Mouse (Mus musculus) MEL (cell line): ENCODE measurements at regions not wholly inside any gene's neighbourhood (a gene's known extent, or its start where the extent isn't known, plus 50 kb on each side); places are given as distances from the start of the nearest gene placed in this dataset.

Experiments used
- DNase-seq: peaks from one replicate; pipeline ENCODE4 v3.0.0; 2011; ENCODE audit warnings: low read depth, low spot score
- H3K27ac ChIP-seq: 2 replicates; pipeline ENCODE4 v1.5.1; 2012; ENCODE audit warnings: low read depth, mild to moderate bottlenecking, control low read depth, low read length, moderate library complexity; ENCODE audit not compliant: control insufficient read depth
- H3K27me3 ChIP-seq, 2 experiments: fragments of 150-350 bp in 1 of 2; sonication (generic) in 1 of 2; 2 replicates each; pipeline ENCODE4 v1.6.1; 2012; ENCODE audit warnings: low read length in 2 of 2, mild to moderate bottlenecking in 2 of 2, improper control_type of control experiment in 1 of 2, moderate library complexity in 1 of 2; ENCODE audit not compliant: insufficient read depth in 2 of 2, control insufficient read depth in 1 of 2
- H3K36me3 ChIP-seq, 2 experiments: 2 replicates each; pipeline ENCODE4 v1.6.1; 2012 to 2014; ENCODE audit warnings: low read length in 2 of 2, improper control_type of control experiment in 1 of 2, inconsistent platforms in 1 of 2, mild to moderate bottlenecking in 1 of 2; ENCODE audit not compliant: insufficient read depth in 2 of 2, control insufficient read depth in 1 of 2
- H3K4me1 ChIP-seq, 2 experiments: fragments of 150-350 bp in 1 of 2; sonication (generic) in 1 of 2; 2 replicates each; pipeline ENCODE4 v1.6.1; 2012; ENCODE audit warnings: low read length in 2 of 2, improper control_type of control experiment in 1 of 2, mild to moderate bottlenecking in 1 of 2; ENCODE audit not compliant: insufficient read depth in 2 of 2, control insufficient read depth in 1 of 2
- H3K4me3 ChIP-seq, 2 experiments: fragments of 150-350 bp in 1 of 2; sonication (generic) in 1 of 2; 2 replicates each; pipeline ENCODE4 v1.5.1; 2012; ENCODE audit warnings: low read depth in 2 of 2, low read length in 2 of 2, mild to moderate bottlenecking in 2 of 2, moderate library complexity in 2 of 2, control low read depth in 1 of 2, improper control_type of control experiment in 1 of 2; ENCODE audit not compliant: control insufficient read depth in 1 of 2, insufficient read depth in 1 of 2
- H3K79me2 ChIP-seq: 2 replicates; pipeline ENCODE4 v1.6.1; 2012; ENCODE audit warnings: mild to moderate bottlenecking, low read length, moderate library complexity; ENCODE audit not compliant: control insufficient read depth, poor library complexity, insufficient read depth
- H3K9ac ChIP-seq: 2 replicates; pipeline ENCODE4 v1.6.1; 2012; ENCODE audit warnings: low read depth, mild to moderate bottlenecking, control low read depth, low read length, moderate library complexity; ENCODE audit not compliant: control insufficient read depth, poor library complexity, severe bottlenecking
- H3K9me3 ChIP-seq: fragments of 150-350 bp; sonication (generic); replicated peaks from 2 replicates; pipeline ENCODE4 v1.6.1; 2012; ENCODE audit warnings: mild to moderate bottlenecking, low read length, improper control_type of control experiment, moderate library complexity; ENCODE audit not compliant: insufficient read depth
- CHD2 ChIP-seq: IDR thresholded peaks from 2 replicates; pipeline ENCODE4 v1.6.1; 2011; ENCODE audit warnings: low read length, improper control_type of control experiment
- CTCF ChIP-seq, 3 experiments: IDR thresholded peaks in 2 of 3; conservative IDR thresholded peaks in 1 of 3; 2 replicates each; pipeline ENCODE4 v1.5.1; 2011 to 2012; ENCODE audit warnings: low read length in 3 of 3, low read depth in 2 of 3, mild to moderate bottlenecking in 2 of 3, improper control_type of control experiment in 1 of 3, inconsistent platforms in 1 of 3, mixed read lengths in 1 of 3, moderate library complexity in 1 of 3; ENCODE audit not compliant: control insufficient read depth in 1 of 3, insufficient read depth in 1 of 3, poor library complexity in 1 of 3, severe bottlenecking in 1 of 3
- ELF1 ChIP-seq: IDR thresholded peaks from 2 replicates; pipeline ENCODE4 v1.6.1; 2014; ENCODE audit warnings: low read depth, mild to moderate bottlenecking, inconsistent platforms, low read length, improper control_type of control experiment, moderate library complexity
- ETS1 ChIP-seq: IDR thresholded peaks from 2 replicates; pipeline ENCODE4 v1.6.1; 2012; ENCODE audit warnings: low read depth, mild to moderate bottlenecking, inconsistent platforms, low read length, improper control_type of control experiment, moderate library complexity
- GABPA ChIP-seq: IDR thresholded peaks from 2 replicates; pipeline ENCODE4 v1.6.1; 2012; ENCODE audit warnings: low read depth, mild to moderate bottlenecking, inconsistent platforms, low read length, improper control_type of control experiment, moderate library complexity
- HCFC1 ChIP-seq: IDR thresholded peaks from 2 replicates; pipeline ENCODE4 v1.6.1; 2012; ENCODE audit warnings: low read depth, mild to moderate bottlenecking, inconsistent platforms, low read length, improper control_type of control experiment, moderate library complexity
- JUND ChIP-seq: IDR thresholded peaks from 2 replicates; pipeline ENCODE4 v1.6.1; 2011; ENCODE audit warnings: low read depth, mild to moderate bottlenecking, improper control_type of control experiment, low read length
- MAFK ChIP-seq: IDR thresholded peaks from 2 replicates; pipeline ENCODE4 v1.6.1; 2011; ENCODE audit warnings: low read depth, mild to moderate bottlenecking, low read length, improper control_type of control experiment, borderline replicate concordance
- MAX ChIP-seq: IDR thresholded peaks from 2 replicates; pipeline ENCODE4 v1.6.1; 2011; ENCODE audit warnings: low read length, improper control_type of control experiment
- MYB ChIP-seq: IDR thresholded peaks from 2 replicates; pipeline ENCODE4 v1.6.1; 2011; ENCODE audit warnings: mild to moderate bottlenecking, low read depth, low read length, improper control_type of control experiment
- MYC ChIP-seq: IDR thresholded peaks from 2 replicates; pipeline ENCODE4 v1.6.1; 2011; ENCODE audit warnings: low read depth, mild to moderate bottlenecking, low read length, improper control_type of control experiment, moderate library complexity
- NRF1 ChIP-seq: IDR thresholded peaks from 2 replicates; pipeline ENCODE4 v1.6.1; 2014; ENCODE audit warnings: low read depth, mild to moderate bottlenecking, inconsistent platforms, low read length, improper control_type of control experiment, moderate library complexity; ENCODE audit not compliant: poor library complexity, insufficient read depth, severe bottlenecking
- POLR2A ChIP-seq, 2 experiments: IDR thresholded peaks; 2 replicates each; pipeline ENCODE4 v1.6.1; 2011 to 2012; ENCODE audit warnings: low read length in 2 of 2, mild to moderate bottlenecking in 2 of 2, control low read depth in 1 of 2, improper control_type of control experiment in 1 of 2, low read depth in 1 of 2, moderate library complexity in 1 of 2; ENCODE audit not compliant: control insufficient read depth in 1 of 2, insufficient read depth in 1 of 2, poor library complexity in 1 of 2
- POLR2AphosphoS5 ChIP-seq: IDR thresholded peaks from 2 replicates; pipeline ENCODE4 v1.6.1; 2012; ENCODE audit warnings: low read depth, borderline replicate concordance, mild to moderate bottlenecking, inconsistent platforms, low read length, moderate library complexity, mixed read lengths
- RAD21 ChIP-seq: IDR thresholded peaks from 2 replicates; pipeline ENCODE4 v1.6.1; 2011; ENCODE audit warnings: mild to moderate bottlenecking, low read depth, low read length, improper control_type of control experiment
- SIN3A ChIP-seq: IDR thresholded peaks from 2 replicates; pipeline ENCODE4 v1.6.1; 2012; ENCODE audit warnings: low read length, improper control_type of control experiment, inconsistent platforms
- SMC3 ChIP-seq: IDR thresholded peaks from 2 replicates; pipeline ENCODE4 v1.6.1; 2011; ENCODE audit warnings: low read depth, low read length, improper control_type of control experiment
- TAL1 ChIP-seq: IDR thresholded peaks from 2 replicates; pipeline ENCODE4 v1.6.1; 2012; ENCODE audit warnings: mild to moderate bottlenecking, inconsistent platforms, low read length, moderate library complexity, mixed read lengths
- TBP ChIP-seq: IDR thresholded peaks from 2 replicates; pipeline ENCODE4 v1.8.0; 2011; ENCODE audit warnings: low read depth, low read length, improper control_type of control experiment
- UBTF ChIP-seq: IDR thresholded peaks from 2 replicates; pipeline ENCODE4 v1.6.1; 2012; ENCODE audit warnings: low read depth, mild to moderate bottlenecking, inconsistent platforms, low read length, improper control_type of control experiment, moderate library complexity, borderline replicate concordance; ENCODE audit not compliant: insufficient read depth
- ZC3H11A ChIP-seq: IDR thresholded peaks from 2 replicates; pipeline ENCODE4 v1.6.1; 2012; ENCODE audit warnings: low read depth, mild to moderate bottlenecking, inconsistent platforms, low read length, improper control_type of control experiment
- ZMIZ1 ChIP-seq: IDR thresholded peaks from 2 replicates; pipeline ENCODE4 v1.6.1; 2012; ENCODE audit warnings: low read depth, mild to moderate bottlenecking, inconsistent platforms, low read length, improper control_type of control experiment, moderate library complexity
- ZNF384 ChIP-seq: IDR thresholded peaks from 2 replicates; pipeline ENCODE4 v1.6.1; 2012; ENCODE audit warnings: low read depth, mild to moderate bottlenecking, inconsistent platforms, low read length, improper control_type of control experiment

DNA sequence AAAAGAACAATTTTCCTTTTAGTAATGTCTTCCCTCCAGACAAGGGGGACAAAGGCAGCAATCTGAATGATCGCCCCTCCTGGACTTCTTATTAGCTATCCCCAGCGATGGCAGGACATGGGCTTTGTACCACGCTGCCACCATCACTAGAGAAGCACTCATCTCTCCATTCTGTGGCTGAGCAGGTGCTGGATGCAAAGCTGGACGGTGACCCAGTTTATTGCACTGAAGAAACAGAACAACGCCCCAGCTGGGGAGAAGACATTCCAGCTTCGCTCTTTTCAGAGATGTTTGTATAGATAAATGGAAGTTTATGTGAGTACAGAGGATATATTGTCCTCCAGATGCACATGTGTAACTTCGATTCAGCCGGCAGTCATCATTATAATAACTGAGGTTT, 575.5 kb downstream of the Psat1 start:
- Histone ChIP-seq H3K27me3 (no peaks in the 10 kb centered on the region), H3K4me3 (no peak overlapping the region), H3K9ac (no peak overlapping the region), H3K9me3 (no peaks in the 10 kb centered on the region), H3K79me2 (no peaks in the 10 kb centered on the region), H3K27ac (no peak overlapping the region), H3K36me3 (no peaks in the 10 kb centered on the region), H3K4me1 (no peaks in the 10 kb centered on the region)
- no peak for TF ChIP-seq POLR2AphosphoS5
- no peak for TF ChIP-seq UBTF
- TF ChIP-seq JUND = no peak
- TF ChIP-seq ZC3H11A = no peak
- no peak for TF ChIP-seq ELF1
- TF ChIP-seq HCFC1 = no peak
- no peak for TF ChIP-seq CHD2
- no peak for TF ChIP-seq SMC3
- TF ChIP-seq ZMIZ1 = no peak
- no peak for TF ChIP-seq SIN3A
- no peak for TF ChIP-seq NRF1
- no peak for TF ChIP-seq MYC
- no peak for TF ChIP-seq ZNF384
- no peak for TF ChIP-seq MYB
- no peak for DNase-seq

DNA sequence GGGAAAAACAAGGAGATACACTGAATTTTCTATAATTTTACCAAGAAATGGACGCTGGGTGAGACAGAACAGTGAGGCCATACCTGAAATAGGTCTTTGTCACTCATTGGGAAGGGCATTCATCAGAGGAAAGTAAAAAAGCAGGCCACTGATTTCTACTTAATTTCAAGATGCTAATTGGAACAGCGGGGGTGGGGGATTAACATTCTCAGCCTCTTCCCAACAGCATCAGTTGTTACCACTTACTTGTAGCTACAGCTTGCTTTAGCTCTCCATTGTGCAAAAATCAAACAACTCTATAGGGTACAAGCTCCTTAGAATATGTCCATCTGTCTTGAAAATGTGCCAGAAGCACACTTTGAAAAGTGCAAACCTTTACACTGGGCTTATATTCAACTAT, 580.2 kb downstream of the Psat1 start:
- Histone ChIP-seq H3K27me3 (no peaks in the 10 kb centered on the region), H3K27ac (no peak overlapping the region), H3K4me1 (no peaks in the 10 kb centered on the region), H3K4me3 (no peak overlapping the region), H3K79me2 (no peaks in the 10 kb centered on the region), H3K9ac (no peak overlapping the region), H3K9me3 (no peaks in the 10 kb centered on the region), H3K36me3 (no peaks in the 10 kb centered on the region)
- DNase-seq = no peak
- no peak for TF ChIP-seq ZC3H11A
- no peak for TF ChIP-seq POLR2AphosphoS5
- TF ChIP-seq POLR2A (IDR thresholded peaks at IDR 0.05; ENCODE audit: control insufficient read depth in 1 of 2, insufficient read depth in 1 of 2, low read depth in 1 of 2, low read length in 2 of 2, poor library complexity in 1 of 2) = no peak
- TF ChIP-seq MAFK = no peak
- no peak for TF ChIP-seq CTCF (IDR thresholded peaks at IDR 0.05 in 2 of 3, conservative IDR thresholded peaks at IDR 0.05 in 1 of 3; ENCODE audit: control insufficient read depth in 1 of 3, insufficient read depth in 1 of 3, low read depth in 2 of 3, low read length in 3 of 3, poor library complexity in 1 of 3, severe bottlenecking in 1 of 3)
- TF ChIP-seq GABPA = no peak
- no peak for TF ChIP-seq SIN3A
- TF ChIP-seq TAL1 = no peak
- no peak for TF ChIP-seq ZNF384
- TF ChIP-seq HCFC1 = no peak
- TF ChIP-seq TBP = no peak
- no peak for TF ChIP-seq MAX
- no peak for TF ChIP-seq ETS1
- no peak for TF ChIP-seq RAD21
- TF ChIP-seq, all 39 proteins: peak for 0
